Mouse (Mus musculus): ENCODE results near the gene Ccdc92. TPM values are rescaled to one million over a fixed set of nuclear protein-coding genes. Genes with fewer than 3 reads are reported as not detected.

Gene Ccdc92
- total RNA-seq, 2 experiments from 2014 or later, result 89.4 to 91.9 TPM

GRCm38 (mm10) chr5:124861463-124861862 is 761 bp downstream of the Ccdc92 start:
- DNase-seq (ENCODE audit: low spot score in 2 of 2), result peak; percentile 28 to 52

GRCm38 (mm10) chr5:124860013-124860412 is 2.2 kb downstream of the Ccdc92 start:
- DNase-seq (ENCODE audit: low spot score in 2 of 2), result peak in 1 of 2 experiments; percentile 33

GRCm38 (mm10) chr5:124854202-124854601 is 8.0 kb downstream of the Ccdc92 start:
- no peak for DNase-seq (ENCODE audit: low spot score in 2 of 2)

- DNase-seq (ENCODE audit: low spot score in 2 of 2), result peak in 1 of 2 experiments; percentile 28
These were observed 9.1 kb downstream of the Ccdc92 start for GRCm38 (mm10) chr5:124853079-124853478.

GRCm38 (mm10) chr5:124852294-124852693 is 9.9 kb downstream of the Ccdc92 start:
- no peak for DNase-seq (ENCODE audit: low spot score in 2 of 2)

- no peak for DNase-seq (ENCODE audit: low spot score in 2 of 2)
These were observed 10.7 kb downstream of the Ccdc92 start for GRCm38 (mm10) chr5:124851572-124851971.

- no peak for DNase-seq (ENCODE audit: low spot score in 2 of 2)
These were observed 13.2 kb downstream of the Ccdc92 start for GRCm38 (mm10) chr5:124848994-124849393.

- no peak for DNase-seq (ENCODE audit: low spot score in 2 of 2)
These were observed 15.2 kb downstream of the Ccdc92 start for GRCm38 (mm10) chr5:124847014-124847413.

GRCm38 (mm10) chr5:124844929-124845328 is 17.3 kb downstream of the Ccdc92 start:
- no peak for DNase-seq (ENCODE audit: low spot score in 2 of 2)

- no peak for DNase-seq (ENCODE audit: low spot score in 2 of 2)
These were observed 18.8 kb downstream of the Ccdc92 start for GRCm38 (mm10) chr5:124843386-124843785.

GRCm38 (mm10) chr5:124840669-124841068 is 21.6 kb downstream of the Ccdc92 start:
- no peak for DNase-seq (ENCODE audit: low spot score in 2 of 2)

GRCm38 (mm10) chr5:124840202-124840601 is 22.0 kb downstream of the Ccdc92 start:
- no peak for DNase-seq (ENCODE audit: low spot score in 2 of 2)

GRCm38 (mm10) chr5:124836621-124837020 is 25.6 kb downstream of the Ccdc92 start:
- DNase-seq (ENCODE audit: low spot score in 2 of 2), result peak; percentile 58 to 71

- no peak for DNase-seq (ENCODE audit: low spot score in 2 of 2)
These were observed 26.1 kb downstream of the Ccdc92 start for GRCm38 (mm10) chr5:124836075-124836474.

- peak; percentile 25 to 43 for DNase-seq (ENCODE audit: low spot score in 2 of 2)
These were observed 27.0 kb downstream of the Ccdc92 start for GRCm38 (mm10) chr5:124835218-124835617.

- no peak for DNase-seq (ENCODE audit: low spot score in 2 of 2)
These were observed 31.9 kb downstream of the Ccdc92 start for GRCm38 (mm10) chr5:124830331-124830730.

- DNase-seq (ENCODE audit: low spot score in 2 of 2), result no peak
These were observed 39.9 kb downstream of the Ccdc92 start for GRCm38 (mm10) chr5:124822128-124822894.

- DNase-seq (ENCODE audit: low spot score in 2 of 2), result no peak
These were observed 45.2 kb downstream of the Ccdc92 start for GRCm38 (mm10) chr5:124817050-124817449.

- no peak for DNase-seq (ENCODE audit: low spot score in 2 of 2)
These were observed 47.4 kb downstream of the Ccdc92 start for GRCm38 (mm10) chr5:124814797-124815196.

GRCm38 (mm10) chr5:124812466-124812865 is 49.8 kb downstream of the Ccdc92 start:
- DNase-seq (ENCODE audit: low spot score in 2 of 2), result no peak

- DNase-seq (ENCODE audit: low spot score in 2 of 2), result peak; percentile 51 to 69
These were observed 52.4 kb downstream of the Ccdc92 start for GRCm38 (mm10) chr5:124809708-124810366.

- no peak for DNase-seq (ENCODE audit: low spot score in 2 of 2)
These were observed 70.1 kb downstream of the Ccdc92 start for GRCm38 (mm10) chr5:124792112-124792511.
